Mouse (Mus musculus) left cerebral cortex, postnatal 36 days (tissue): Measurements from ENCODE around the gene Btbd2. TPM values are rescaled to one million over a fixed set of nuclear protein-coding genes. Genes with fewer than 3 reads are reported as not detected.
A peak's percentile ranks its signal among the peaks of the same experiment; 100 is the strongest.

Experiments
- DNase-seq, 2 experiments: peaks; one replicate each; pipeline ENCODE4 v3.0.0; 2021 to 2022; ENCODE audit warnings: low spot score in 2 of 2, mixed read lengths in 1 of 2
- intact Hi-C: fragments of 180-260 bp; cut with DNase I; formaldehyde crosslinking; loops from one replicate; pipeline ENCODE4 v1.15.1; 2025
- total RNA-seq, 2 experiments: library from RNA; stranded (reverse); gene quantifications; 2 replicates each; pipeline ENCODE4 v1.2.3; 2021

Btbd2 gene
- total RNA-seq, result 100 to 1,000 TPM in 1 of 2 experiments, 10 to 100 TPM in 1; 93.4 to 100 TPM

- intact Hi-C loops, result loop anchor here (2.0 to 5.0 kb wide), 3 partner anchors 20 to 45 kb away; partner anchors contain the start of genes Csnk1g2, Izumo4 and Mob3a
- DNase-seq, result no peak
These were observed at the start of gene Btbd2 for GRCm38 (mm10) chr10:80656863-80657623. Btbd2 (minus strand) TSS chr10:80657071.

GRCm38 (mm10) chr10:80705479-80705878 is 48.6 kb upstream of the Btbd2 start:
- intact Hi-C loops, result no loop called here
- no peak for DNase-seq

- intact Hi-C loops, result no loop called here
These were observed 48.2 kb upstream of the Btbd2 start for GRCm38 (mm10) chr10:80705033-80705432.

GRCm38 (mm10) chr10:80704418-80704817 is 47.5 kb upstream of the Btbd2 start:
- intact Hi-C loops, result loop anchor here (5.0 kb wide), 1 partner anchor 47 kb away; the partner anchor contains the start of gene Btbd2
- no peak for DNase-seq

More at GRCm38 (mm10) chr10:80705033-80705432, 48.2 kb upstream of the Btbd2 start:
- no peak for DNase-seq

GRCm38 (mm10) chr10:80703643-80704042 is 46.8 kb upstream of the Btbd2 start:
- intact Hi-C loops, result loop anchor here (5.0 kb wide), 1 partner anchor 46 kb away; the partner anchor contains the start of gene Btbd2
- DNase-seq, result no peak

GRCm38 (mm10) chr10:80702536-80703390 is 45.9 kb upstream of the Btbd2 start:
- intact Hi-C loops, result loop anchor here (5.0 kb wide), 1 partner anchor 45 kb away; the partner anchor contains the start of gene Btbd2
- peak; percentile 95 to 96 for DNase-seq

GRCm38 (mm10) chr10:80701721-80702535 is 45.1 kb upstream of the Btbd2 start, which contains the start of the genes Mob3a and Izumo4:
Mob3a (minus strand) TSS chr10:80701977.
Izumo4 (plus strand) TSS chr10:80702184.
- DNase-seq, result peak; percentile 99 to 100
- intact Hi-C loops, result loop anchor here (5.0 kb wide), 1 partner anchor 45 kb away; the partner anchor contains the start of gene Btbd2

- intact Hi-C loops, result loop anchor here (5.0 kb wide), 1 partner anchor 43 kb away; the partner anchor contains the start of gene Btbd2
- no peak for DNase-seq
These were observed 43.9 kb upstream of the Btbd2 start for GRCm38 (mm10) chr10:80700732-80701131.

GRCm38 (mm10) chr10:80700038-80700504 is 43.2 kb upstream of the Btbd2 start:
- DNase-seq, result no peak
- intact Hi-C loops, result loop anchor here (5.0 kb wide), 1 partner anchor 43 kb away; the partner anchor contains the start of gene Btbd2

GRCm38 (mm10) chr10:80698605-80699004 is 41.7 kb upstream of the Btbd2 start:
- DNase-seq, result no peak
- intact Hi-C loops, result no loop called here

GRCm38 (mm10) chr10:80697812-80698211 is 40.9 kb upstream of the Btbd2 start:
- no peak for DNase-seq
- intact Hi-C loops, result no loop called here

GRCm38 (mm10) chr10:80697393-80697787 is 40.5 kb upstream of the Btbd2 start:
- no peak for DNase-seq
- intact Hi-C loops, result no loop called here

- DNase-seq, result no peak
- intact Hi-C loops, result no loop called here
These were observed 39.9 kb upstream of the Btbd2 start for GRCm38 (mm10) chr10:80696502-80697392.

- intact Hi-C loops, result no loop called here
- DNase-seq, result no peak
These were observed 39.1 kb upstream of the Btbd2 start for GRCm38 (mm10) chr10:80695801-80696501.

GRCm38 (mm10) chr10:80695186-80695585 is 38.3 kb upstream of the Btbd2 start:
- intact Hi-C loops, result no loop called here
- no peak for DNase-seq

- intact Hi-C loops, result no loop called here
- no peak for DNase-seq
These were observed 37.5 kb upstream of the Btbd2 start for GRCm38 (mm10) chr10:80694159-80694938.
